ENCODE assay signal across 21 mouse cellular contexts in genomic region chr3:153406220-153406619, GRCm38 (mm10).
DNase-seq lines count a peak whose midpoint lies in the region; ATAC-seq and TF ChIP-seq lines count a peak whose summit lies in the region.
"Had no signal": no experiment of that assay in that cellular context is flagged by ENCODE, and none has a peak within 500 bp of the region (broad histone marks: within the 10 kb centered on the region; RNA-seq: fewer than 3 reads in every experiment).

No protein-coding gene starts in this region.

- no peak for TF ChIP-seq CTCF in liver, adult 2 months (IDR thresholded peaks at IDR 0.05; ENCODE audit: low read depth, low read length)

- H3K27me3 ChIP-seq in liver, adult 2 months (ENCODE audit: control insufficient read depth, insufficient read depth, low read length) = no peaks in the 10 kb centered on the region
- no peaks in the 10 kb centered on the region for H3K27me3 ChIP-seq in midbrain, embryonic 14.5 days (ENCODE audit: control insufficient read depth, insufficient read depth, low read length)
- no peaks in the 10 kb centered on the region for H3K27me3 ChIP-seq in midbrain, embryonic 13.5 days
- H3K27me3 ChIP-seq: embryonic facial prominence, embryonic 13.5 days; forebrain, embryonic 12.5 days; heart, embryonic 13.5 days; hindbrain, embryonic 12.5 days had no signal

- H3K27ac ChIP-seq in liver, adult 2 months (replicated peaks; ENCODE audit: insufficient read depth, low read depth, low read length) = no peak overlapping the region
- peak overlapping the region; percentile 33; the same call in 1 of the 2 replicates for H3K27ac ChIP-seq in midbrain, embryonic 14.5 days (replicated peaks; ENCODE audit: low read depth, low read length)
- H3K27ac ChIP-seq in midbrain, embryonic 13.5 days = no peak overlapping the region
- H3K27ac ChIP-seq: embryonic facial prominence, embryonic 13.5 days; forebrain, embryonic 12.5 days; gastrocnemius, adult 2 months; heart, embryonic 13.5 days had no signal

- H3K9me3 ChIP-seq in midbrain, embryonic 14.5 days (ENCODE audit: control insufficient read depth, low read length) = no peaks in the 10 kb centered on the region
- H3K9me3 ChIP-seq in midbrain, embryonic 13.5 days = no peaks in the 10 kb centered on the region
- H3K9me3 ChIP-seq: embryonic facial prominence, embryonic 13.5 days; forebrain, embryonic 12.5 days; G1E; heart, embryonic 13.5 days; hindbrain, embryonic 12.5 days had no signal

- H3K4me2 ChIP-seq in midbrain, embryonic 14.5 days (ENCODE audit: low read length) = no peak overlapping the region
- no peak overlapping the region for H3K4me2 ChIP-seq in midbrain, embryonic 13.5 days (replicated peaks)
- H3K4me2 ChIP-seq: embryonic facial prominence, embryonic 13.5 days; forebrain, embryonic 12.5 days; heart, embryonic 13.5 days; hindbrain, embryonic 12.5 days had no signal

- no peak overlapping the region for H3K4me3 ChIP-seq in liver, adult 2 months (ENCODE audit: insufficient read depth, low read depth, low read length)
- no peak overlapping the region for H3K4me3 ChIP-seq in midbrain, embryonic 14.5 days (replicated peaks; ENCODE audit: low read depth, low read length)
- H3K4me3 ChIP-seq in midbrain, embryonic 13.5 days (replicated peaks) = no peak overlapping the region
- H3K4me3 ChIP-seq: embryonic facial prominence, embryonic 13.5 days; forebrain, embryonic 12.5 days; gastrocnemius, adult 2 months; heart, embryonic 13.5 days; hindbrain, embryonic 12.5 days had no signal

- 77% methylated on average over 4 of the region's 4 CpGs for WGBS in liver, adult 2 months
- 76% methylated on average over 4 of the region's 4 CpGs for WGBS in midbrain, embryonic 14.5 days
- 89% methylated on average over 4 of the region's 4 CpGs for WGBS in midbrain, embryonic 13.5 days

- H3K4me1 ChIP-seq in liver, adult 2 months (ENCODE audit: control insufficient read depth, insufficient read depth, low read length) = no peaks in the 10 kb centered on the region
- peaks cover 24% of the 10 kb centered on the region for H3K4me1 ChIP-seq in midbrain, embryonic 14.5 days (ENCODE audit: control insufficient read depth, insufficient read depth, low read length)
- peaks cover 19% of the 10 kb centered on the region for H3K4me1 ChIP-seq in midbrain, embryonic 13.5 days (replicated peaks)
- H3K4me1 ChIP-seq: heart, embryonic 13.5 days had no signal

- peak; percentile 7 for DNase-seq in liver, adult 2 months (ENCODE audit: extremely low read depth, low read depth, low spot score)
- DNase-seq in liver = no peak
- DNase-seq in midbrain, embryonic 14.5 days = no peak
- no peak for DNase-seq in urinary bladder, postnatal 14 days (ENCODE audit: low spot score)
- DNase-seq: adrenal gland, adult 8-10 months; cerebellum, adult 11-12 months; cerebellum, adult 9-10 months; cerebellum, postnatal 25 days; gastrocnemius, adult 2 months; gastrocnemius, postnatal 25 days; heart, adult 11 months; heart, postnatal 36 days had no signal

- no peak for TF ChIP-seq POLR2A in liver, adult 2 months (IDR thresholded peaks at IDR 0.05; ENCODE audit: extremely low read depth, insufficient read depth, low read length)

- ATAC-seq in midbrain, embryonic 14.5 days (ENCODE audit: low FRiP score, low TSS enrichment) = no peak
- ATAC-seq in midbrain, embryonic 13.5 days = no peak
- ATAC-seq in granulocyte monocyte progenitor cell, adult 5-6 weeks (replicated peaks; ENCODE audit: poor library complexity, severe bottlenecking) = peak; percentile 97
- peak; percentile 94 for ATAC-seq in megakaryocyte, adult 5-6 weeks (ENCODE audit: poor library complexity, severe bottlenecking)
- ATAC-seq: CD4-positive, CD25-positive, alpha-beta regulatory T cell, adult 4 months had no signal

- H3K79me2 ChIP-seq in liver, adult 2 months (ENCODE audit: control insufficient read depth, insufficient read depth, low read length) = no peaks in the 10 kb centered on the region

- no peaks in the 10 kb centered on the region for H3K36me3 ChIP-seq in liver, adult 2 months (ENCODE audit: control insufficient read depth, insufficient read depth, low read length)
- H3K36me3 ChIP-seq in midbrain, embryonic 14.5 days (ENCODE audit: control insufficient read depth, insufficient read depth, low read length) = no peaks in the 10 kb centered on the region
- no peaks in the 10 kb centered on the region for H3K36me3 ChIP-seq in midbrain, embryonic 13.5 days
- H3K36me3 ChIP-seq: embryonic facial prominence, embryonic 13.5 days; forebrain, embryonic 12.5 days; heart, embryonic 13.5 days; hindbrain, embryonic 12.5 days had no signal

- H3K9ac ChIP-seq in liver, adult 2 months (ENCODE audit: low read depth, low read length) = no peak overlapping the region
- H3K9ac ChIP-seq in midbrain, embryonic 14.5 days (replicated peaks; ENCODE audit: low read length) = no peak overlapping the region
- H3K9ac ChIP-seq in midbrain, embryonic 13.5 days (replicated peaks) = no peak overlapping the region
- H3K9ac ChIP-seq: embryonic facial prominence, embryonic 13.5 days; forebrain, embryonic 12.5 days; heart, embryonic 13.5 days; hindbrain, embryonic 12.5 days had no signal

Comparison
In these comparisons a context has a peak if more than half of its experiments do, and no peak if none do; other contexts are left out.
1. ATAC-seq: peak in granulocyte monocyte progenitor cell, adult 5-6 weeks (single experiment) and megakaryocyte, adult 5-6 weeks (single experiment); none in midbrain, embryonic 14.5 days (single experiment) and midbrain, embryonic 13.5 days (single experiment).